Mouse (Mus musculus): ENCODE measurements at regions not wholly inside any gene's neighbourhood (a gene's known extent, or its start where the extent isn't known, plus 50 kb on each side); places are given as distances from the start of the nearest gene placed in this dataset.
"Not testable (repeated sequence)": the region's sequence is repeated elsewhere in the genome, so short reads cannot be mapped to it uniquely, and the experiment has no call there.

DNA sequence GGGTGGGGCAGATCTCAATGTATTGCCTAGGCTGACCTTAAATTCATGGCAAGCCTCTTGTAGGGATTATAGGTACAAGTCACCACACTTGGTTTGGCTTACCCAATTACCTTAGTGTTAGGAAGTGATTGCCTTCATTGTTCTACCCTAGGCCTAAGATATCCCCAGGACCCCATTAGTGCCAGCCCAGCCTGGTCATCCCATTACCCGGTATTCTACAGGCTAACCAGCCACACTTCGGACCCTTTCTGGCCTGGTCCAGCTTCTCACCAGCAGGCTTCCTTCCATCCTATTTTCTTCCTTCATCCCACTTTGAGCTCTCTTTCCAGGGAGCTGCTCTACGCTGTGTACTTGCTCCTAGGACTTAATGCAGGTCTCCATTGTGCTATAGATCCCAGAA, 59.5 kb downstream of the Tex35 start:
- no peak overlapping the region; the same call in 1 of the 2 replicates for H3K27ac ChIP-seq
- no peak overlapping the region for H3K9ac ChIP-seq
- H3K4me2 ChIP-seq: no peak overlapping the region
- H3K9me3 ChIP-seq: no peaks in the 10 kb centered on the region
- no peak overlapping the region for H3K4me3 ChIP-seq
- H3K4me1 ChIP-seq (replicated peaks): peaks cover 23% of the 10 kb centered on the region
- 86% methylated on average over 3 of the region's 3 CpGs for WGBS
- ATAC-seq (ENCODE audit: low FRiP score): no peak
- H3K36me3 ChIP-seq: no peaks in the 10 kb centered on the region
- H3K27me3 ChIP-seq: peaks cover 30% of the 10 kb centered on the region

DNA sequence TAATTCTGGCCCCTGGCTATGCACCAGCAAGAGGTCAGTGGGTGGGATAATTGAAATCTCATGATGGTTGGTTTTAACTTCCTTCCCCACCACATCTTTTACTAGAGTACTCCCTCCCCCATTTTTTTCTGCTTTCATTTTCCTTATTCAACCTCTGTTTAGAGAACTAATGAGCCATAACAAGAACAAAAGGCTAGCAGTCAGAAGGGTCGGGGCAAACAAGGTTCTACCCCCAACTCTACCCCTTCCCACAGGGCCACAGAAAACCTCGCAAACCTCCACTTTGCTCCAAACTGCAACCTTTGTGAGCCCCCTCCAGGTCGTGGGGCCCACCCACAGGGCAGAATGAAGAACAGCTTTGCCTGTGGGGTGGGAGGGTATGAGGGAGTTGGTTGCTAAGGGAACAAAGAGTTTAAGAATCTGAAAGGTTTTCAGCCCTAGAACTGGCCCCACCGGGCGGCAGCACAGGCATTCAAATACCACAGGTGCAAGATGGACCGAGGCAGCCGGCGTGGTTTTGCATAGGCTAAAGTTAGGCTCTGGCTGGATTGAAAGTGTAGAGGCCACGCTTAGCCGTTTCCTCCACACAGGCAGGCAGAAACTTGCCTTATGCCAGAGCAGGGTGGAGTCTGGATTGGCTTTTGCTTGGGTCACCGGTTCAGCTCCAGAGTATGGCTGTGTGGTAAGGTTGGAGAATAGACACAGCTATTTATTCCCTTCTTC, 60.1 kb downstream of the Tex35 start:
- Histone ChIP-seq H3K4me2 (no peak overlapping the region; the same call in 1 of the 2 replicates), H3K9me3 (no peaks in the 10 kb centered on the region), H3K4me1 (replicated peaks) (peaks cover 25% of the 10 kb centered on the region), H3K9ac (no peak overlapping the region), H3K36me3 (no peaks in the 10 kb centered on the region), H3K4me3 (no peak overlapping the region), H3K27ac (peak overlapping the region; percentile 62), H3K27me3 (peaks cover 33% of the 10 kb centered on the region)
- WGBS: 6% methylated on average over 11 of the region's 11 CpGs
- ATAC-seq (ENCODE audit: low FRiP score): peak; percentile 60; the same call in 1 of the 2 replicates

DNA sequence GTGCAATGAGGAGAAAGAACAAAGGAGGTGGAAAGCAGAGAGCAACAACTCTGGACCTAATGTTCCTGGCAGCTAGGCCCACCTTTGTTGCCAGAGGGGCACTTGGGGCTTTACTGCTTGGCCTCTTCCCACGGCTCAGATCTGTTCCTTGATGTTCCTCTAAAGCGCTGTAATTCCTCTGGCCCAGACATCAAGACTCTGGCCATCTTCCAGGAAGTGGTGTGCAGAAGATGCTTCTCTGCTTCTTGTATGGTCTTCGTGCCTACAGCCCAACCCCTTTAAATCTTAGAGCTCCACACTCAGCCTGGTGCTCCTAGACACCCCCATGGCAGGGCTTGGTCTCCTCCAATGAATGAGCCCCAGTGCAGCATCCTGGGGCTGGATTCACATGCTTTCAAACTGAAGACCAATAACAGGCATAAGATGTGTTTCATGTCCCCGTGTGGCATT, 60.7 kb downstream of the Tex35 start:
- no peak overlapping the region for H3K4me2 ChIP-seq
- 36% methylated on average over 4 of the region's 4 CpGs for WGBS
- peak; percentile 55 for ATAC-seq (ENCODE audit: low FRiP score)

DNA sequence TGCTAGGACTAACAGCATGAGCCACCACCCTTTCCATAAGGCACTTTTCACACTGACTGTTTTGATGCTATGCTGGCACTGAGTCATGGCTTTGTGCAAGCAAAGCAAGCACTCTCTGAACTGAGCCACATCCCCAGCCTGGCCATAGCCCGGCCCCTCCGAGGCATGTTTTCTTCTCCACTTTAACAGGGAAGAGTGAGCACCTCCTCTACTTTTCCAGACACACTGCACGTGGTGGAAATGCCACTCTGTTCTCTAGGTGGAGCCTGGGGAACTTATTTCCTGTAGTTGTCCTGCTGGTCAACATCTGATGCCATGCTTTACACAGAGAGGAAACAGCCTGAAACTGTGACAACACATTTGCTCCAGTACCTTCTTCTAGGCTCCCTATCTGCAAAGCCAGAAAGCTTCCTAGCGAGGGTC, 61.7 kb downstream of the Tex35 start:
- 83% methylated on average over 4 of the region's 4 CpGs for WGBS
- H3K4me2 ChIP-seq: no peak overlapping the region
- no peak overlapping the region for H3K9ac ChIP-seq
- no peaks in the 10 kb centered on the region for H3K9me3 ChIP-seq
- H3K27ac ChIP-seq: no peak overlapping the region
- H3K36me3 ChIP-seq: no peaks in the 10 kb centered on the region
- peaks cover 25% of the 10 kb centered on the region for H3K4me1 ChIP-seq (replicated peaks)
- H3K4me3 ChIP-seq: no peak overlapping the region
- H3K27me3 ChIP-seq: peaks cover 30% of the 10 kb centered on the region
- no peak for ATAC-seq (ENCODE audit: low FRiP score)

More for the DNA sequence above, 60.7 kb downstream of the Tex35 start:
- Histone ChIP-seq H3K4me3 (no peak overlapping the region), H3K27ac (peak overlapping the region; percentile 62; the same call in 1 of the 2 replicates), H3K36me3 (no peaks in the 10 kb centered on the region), H3K9me3 (no peaks in the 10 kb centered on the region), H3K27me3 (peaks cover 33% of the 10 kb centered on the region), H3K4me1 (replicated peaks) (peaks cover 25% of the 10 kb centered on the region), H3K9ac (no peak overlapping the region)

DNA sequence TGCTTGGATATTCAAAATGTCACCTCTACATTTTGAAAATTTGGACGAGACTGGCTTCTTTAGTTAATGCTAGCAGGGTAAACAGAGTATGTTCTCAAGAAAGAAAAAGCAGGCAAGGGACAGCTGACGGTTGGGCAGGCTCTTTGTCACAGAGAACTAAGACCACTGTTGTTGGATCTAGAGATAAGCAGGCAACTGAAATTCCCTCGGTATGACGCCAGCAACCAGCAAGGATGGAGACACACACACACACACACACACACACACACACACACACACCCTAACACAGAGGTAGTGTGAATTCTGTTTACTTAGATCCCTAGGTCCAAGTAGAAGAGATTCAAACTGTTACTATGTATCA, 68.7 kb downstream of the Tex35 start:
- Histone ChIP-seq H3K9ac (no peak overlapping the region), H3K27me3 (0 out of 2 replicates have a peak, but pooled peaks cover 3% of the 10 kb centered on the region), H3K4me3 (no peak overlapping the region), H3K36me3 (no peaks in the 10 kb centered on the region), H3K27ac (peak overlapping the region; percentile 86), H3K4me2 (peak overlapping the region; percentile 35), H3K4me1 (replicated peaks) (peaks cover 51% of the 10 kb centered on the region), H3K9me3 (no peaks in the 10 kb centered on the region)
- ATAC-seq (ENCODE audit: low FRiP score): 0 out of 2 replicates have a peak, but pooled peaks have one; percentile 16
- 15% methylated on average over 4 of the region's 4 CpGs for WGBS

DNA sequence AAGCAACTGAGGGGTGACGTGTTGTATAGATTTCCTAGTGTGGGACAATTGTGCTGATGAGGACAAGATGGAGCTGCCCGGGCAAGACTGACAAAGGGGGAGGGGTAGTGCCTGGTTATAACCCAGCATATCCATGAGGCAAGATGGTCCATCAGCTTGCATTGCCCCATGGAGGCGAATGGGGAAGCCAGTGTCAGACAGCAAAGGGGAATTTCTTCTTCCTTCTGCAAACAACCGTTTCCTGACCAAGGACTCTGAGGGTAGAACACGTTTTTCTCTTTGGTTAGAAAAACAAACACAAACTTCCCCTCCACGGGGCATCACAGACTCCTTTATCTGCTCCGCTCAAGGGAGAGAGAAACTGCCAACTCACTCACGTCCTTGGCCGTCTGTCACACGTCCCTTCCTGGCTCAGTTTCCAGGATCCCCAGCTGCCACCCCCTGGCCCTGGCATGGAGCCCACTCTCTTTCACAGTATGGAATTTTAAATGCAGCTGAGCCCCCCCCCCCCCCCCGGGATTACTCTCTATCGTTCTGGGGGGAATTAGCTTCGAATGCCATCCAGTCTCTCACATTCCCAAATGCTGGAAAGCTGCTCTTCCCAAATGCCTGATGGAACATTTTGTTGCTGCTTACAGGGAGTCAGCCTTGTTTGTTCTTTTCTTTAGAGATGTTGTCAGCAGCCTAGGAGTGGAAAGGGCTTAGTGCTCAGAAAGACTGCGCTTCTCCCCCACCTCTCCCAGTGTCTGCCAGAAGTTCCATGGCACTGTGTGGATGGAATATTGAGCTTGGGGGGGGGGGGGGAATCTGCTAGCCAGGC, 69.3 kb downstream of the Tex35 start:
- Histone ChIP-seq H3K9ac (no peak overlapping the region), H3K9me3 (no peaks in the 10 kb centered on the region), H3K4me2 (peak overlapping the region; percentile 35), H3K4me1 (replicated peaks) (peaks cover 51% of the 10 kb centered on the region), H3K27me3 (0 out of 2 replicates have a peak, but pooled peaks cover 3% of the 10 kb centered on the region), H3K36me3 (no peaks in the 10 kb centered on the region), H3K4me3 (no peak overlapping the region), H3K27ac (peak overlapping the region; percentile 86)
- whole genome bisulfite sequencing: 10% methylated on average over 14 of the region's 14 CpGs
- peak; percentile 88 for ATAC-seq (ENCODE audit: low FRiP score)

DNA sequence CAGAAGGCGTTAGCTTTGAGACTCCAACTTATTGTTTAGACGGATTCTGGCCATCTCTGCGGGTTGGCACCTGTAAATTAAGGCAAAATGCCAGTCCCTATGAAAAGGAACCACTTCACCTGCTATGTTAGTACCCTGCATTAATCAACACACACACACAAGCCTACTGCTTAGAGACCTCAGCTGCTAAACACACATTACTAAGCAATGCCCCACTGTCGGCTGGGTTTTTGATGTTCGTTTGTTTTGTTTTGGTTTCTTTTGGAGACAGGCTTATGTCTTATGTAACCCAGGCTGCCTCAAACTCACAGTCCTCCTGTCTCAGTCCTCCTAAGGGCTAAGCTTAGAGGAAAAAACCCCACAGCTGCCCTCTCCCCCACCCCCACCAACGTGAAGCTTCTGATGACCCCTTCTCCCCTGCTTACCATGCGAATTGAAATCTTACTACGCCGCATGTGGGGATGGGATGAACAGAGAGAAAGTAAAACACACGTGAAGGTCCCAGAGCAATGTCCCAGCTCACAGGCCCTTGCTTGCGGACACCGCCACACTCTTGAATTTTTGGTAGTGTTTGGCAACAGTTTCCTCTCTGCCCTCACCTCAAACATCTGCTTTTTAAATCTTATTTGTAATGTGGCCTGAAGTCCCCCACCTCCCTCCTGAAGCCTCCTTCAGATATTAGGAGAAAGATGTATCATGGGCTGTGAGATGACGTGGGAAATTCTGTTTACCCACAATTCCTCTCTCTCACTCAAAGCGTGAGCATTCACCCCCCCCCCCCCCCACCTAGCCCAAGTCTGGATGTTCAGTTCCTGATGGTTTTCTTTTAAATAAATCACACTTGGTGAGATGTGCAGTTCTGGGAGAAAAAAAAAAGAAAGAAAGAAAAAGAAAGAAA, 70.1 kb downstream of the Tex35 start:
- Histone ChIP-seq H3K27ac (peak overlapping the region; percentile 86), H3K4me2 (peak overlapping the region; percentile 35; the same call in 1 of the 2 replicates), H3K4me1 (replicated peaks) (peaks cover 48% of the 10 kb centered on the region), H3K9ac (no peak overlapping the region), H3K4me3 (no peak overlapping the region), H3K9me3 (no peaks in the 10 kb centered on the region), H3K27me3 (no peaks in the 10 kb centered on the region), H3K36me3 (no peaks in the 10 kb centered on the region)
- no peak for ATAC-seq (ENCODE audit: low FRiP score)
- 57% methylated on average over 14 of the region's 14 CpGs for WGBS

DNA sequence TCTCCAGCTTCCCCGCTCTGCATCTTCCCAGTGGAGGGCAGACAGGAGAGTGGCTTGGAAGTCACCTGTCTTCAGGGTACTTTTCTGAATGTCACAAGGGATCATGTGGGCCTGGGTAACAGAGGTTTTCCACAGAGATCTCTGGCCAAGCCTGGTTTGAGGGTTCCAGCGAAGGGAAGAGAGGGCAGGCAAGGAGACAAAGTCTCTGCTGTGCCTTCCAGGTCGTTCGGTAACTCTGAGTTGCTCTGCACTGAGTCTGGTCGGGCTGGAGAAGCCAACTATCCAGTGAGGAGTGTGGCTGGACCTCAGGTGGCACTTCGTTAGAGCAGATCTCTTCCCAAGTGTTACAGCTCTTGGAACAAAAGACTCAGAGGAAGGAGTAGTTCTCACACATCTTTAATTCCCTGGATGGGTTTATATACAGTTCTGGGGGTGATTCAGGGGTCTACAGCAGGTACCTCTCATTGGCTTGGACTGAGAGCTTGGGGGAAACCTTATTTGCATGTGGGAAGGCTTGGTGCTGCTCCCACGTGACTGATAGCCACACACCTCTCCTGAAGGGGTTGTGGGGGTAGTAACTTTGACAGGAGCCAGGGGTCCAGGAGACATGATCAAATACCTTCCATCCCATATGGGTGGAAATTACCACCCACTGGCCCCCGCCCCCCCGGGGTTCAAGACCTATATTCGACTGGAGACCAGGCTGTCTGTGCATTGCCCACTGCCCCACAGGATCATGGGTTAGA, 71.1 kb downstream of the Tex35 start:
- Histone ChIP-seq H3K4me3 (no peak overlapping the region), H3K4me1 (replicated peaks) (peaks cover 48% of the 10 kb centered on the region), H3K27ac (peak overlapping the region; percentile 86), H3K4me2 (no peak overlapping the region), H3K27me3 (no peaks in the 10 kb centered on the region), H3K36me3 (no peaks in the 10 kb centered on the region), H3K9ac (no peak overlapping the region), H3K9me3 (no peaks in the 10 kb centered on the region)
- 86% methylated on average over 10 of the region's 10 CpGs for WGBS
- no peak for ATAC-seq (ENCODE audit: low FRiP score)

DNA sequence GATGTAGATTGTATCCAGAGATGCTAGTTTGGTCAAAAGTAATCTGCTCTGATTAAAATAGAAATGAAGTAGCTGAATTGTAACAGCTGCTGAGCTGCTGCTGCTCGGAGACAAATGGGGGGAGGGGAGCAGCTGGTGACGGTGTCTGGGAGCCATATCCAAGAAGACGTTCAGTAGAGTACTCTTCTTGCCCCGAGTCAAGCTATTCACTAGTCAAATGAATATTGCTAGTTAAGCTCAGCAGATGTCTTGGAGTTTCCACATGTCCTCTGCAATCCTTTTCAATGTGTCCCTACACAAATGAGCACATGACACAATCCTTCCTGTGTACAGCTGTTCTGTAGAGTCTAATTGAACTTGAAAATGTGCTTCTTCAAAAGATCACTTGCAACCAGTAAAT, 71.7 kb downstream of the Tex35 start:
- Histone ChIP-seq H3K4me1 (replicated peaks) (peaks cover 48% of the 10 kb centered on the region), H3K27ac (peak overlapping the region; percentile 52), H3K27me3 (no peaks in the 10 kb centered on the region), H3K4me2 (no peak overlapping the region), H3K9me3 (no peaks in the 10 kb centered on the region), H3K4me3 (no peak overlapping the region), H3K9ac (no peak overlapping the region), H3K36me3 (no peaks in the 10 kb centered on the region)
- 16% methylated on average over 4 of the region's 4 CpGs for WGBS
- peak; percentile 37; the same call in 1 of the 2 replicates for ATAC-seq (ENCODE audit: low FRiP score)

DNA sequence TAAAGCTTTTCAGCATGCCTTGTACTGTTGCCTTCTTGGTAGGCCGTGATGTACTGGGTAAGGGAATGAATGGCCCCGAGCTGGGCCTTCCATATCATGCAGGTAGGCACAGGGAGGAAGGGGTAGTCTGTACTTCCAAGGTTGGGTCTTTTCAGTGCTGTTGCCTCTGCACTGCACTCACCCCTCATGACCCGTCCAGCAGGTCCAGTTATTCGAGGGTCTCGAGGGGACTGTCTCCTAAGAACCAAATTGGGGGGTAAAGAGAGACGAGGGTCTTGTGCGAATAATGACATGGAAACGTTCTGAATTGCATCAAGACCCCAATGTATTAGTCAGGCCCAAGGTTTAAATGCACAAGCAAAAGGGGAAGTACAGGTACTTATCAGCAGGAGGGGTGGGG, 73.3 kb downstream of the Tex35 start:
- H3K4me2 ChIP-seq; ATAC-seq (ENCODE audit: low FRiP score); H3K36me3 ChIP-seq; H3K9ac ChIP-seq; H3K27ac ChIP-seq; H3K27me3 ChIP-seq; H3K4me3 ChIP-seq; H3K9me3 ChIP-seq: not testable (repeated sequence)
- 96% methylated on average over 8 of the region's 8 CpGs for WGBS
- H3K4me1 ChIP-seq (replicated peaks): peaks cover 46% of the 10 kb centered on the region

DNA sequence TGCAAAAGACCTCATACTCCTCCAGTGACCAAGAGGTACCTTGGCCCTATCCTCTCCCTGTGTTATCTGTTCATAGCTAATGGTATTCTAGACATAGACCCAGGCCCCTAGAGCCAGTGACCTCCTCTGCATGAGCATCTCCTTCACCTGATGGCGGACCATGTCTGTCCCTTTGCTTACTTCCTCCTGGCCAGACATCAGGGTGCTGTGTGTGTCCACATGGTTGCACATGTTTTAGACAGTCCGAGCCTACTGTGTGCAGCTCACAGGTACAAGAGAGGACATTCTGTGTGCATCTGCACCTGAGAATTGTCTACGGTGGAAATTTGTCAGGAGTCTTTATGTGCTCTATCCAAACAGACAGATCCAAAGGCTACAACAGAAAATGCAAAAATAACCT, 79.8 kb downstream of the Tex35 start:
- WGBS: 96% methylated on average over 3 of the region's 3 CpGs
- no peak overlapping the region for H3K4me2 ChIP-seq
- no peak overlapping the region for H3K4me3 ChIP-seq
- no peak overlapping the region for H3K9ac ChIP-seq
- H3K27ac ChIP-seq: no peak overlapping the region
- H3K4me1 ChIP-seq (replicated peaks): no peaks in the 10 kb centered on the region; the same call in 1 of the 2 replicates
- no peaks in the 10 kb centered on the region for H3K36me3 ChIP-seq
- no peaks in the 10 kb centered on the region for H3K9me3 ChIP-seq
- no peaks in the 10 kb centered on the region for H3K27me3 ChIP-seq
- ATAC-seq (ENCODE audit: low FRiP score): no peak
